Mouse (Mus musculus): Measurements from ENCODE around the gene Tbc1d30. TPM values are rescaled to one million over a fixed set of nuclear protein-coding genes. Genes with fewer than 3 reads are reported as not detected.

Tbc1d30 gene
- polyA plus RNA-seq, 1 experiment from 2014 or later, result 0.25 TPM

- DNase-seq (ENCODE audit: low spot score), result no peak
These were observed 36.9 kb downstream of the Tbc1d30 start for GRCm38 (mm10) chr10:121314186-121314585.

GRCm38 (mm10) chr10:121313049-121313448 is 38.0 kb downstream of the Tbc1d30 start:
- DNase-seq (ENCODE audit: low spot score), result no peak

DNA sequence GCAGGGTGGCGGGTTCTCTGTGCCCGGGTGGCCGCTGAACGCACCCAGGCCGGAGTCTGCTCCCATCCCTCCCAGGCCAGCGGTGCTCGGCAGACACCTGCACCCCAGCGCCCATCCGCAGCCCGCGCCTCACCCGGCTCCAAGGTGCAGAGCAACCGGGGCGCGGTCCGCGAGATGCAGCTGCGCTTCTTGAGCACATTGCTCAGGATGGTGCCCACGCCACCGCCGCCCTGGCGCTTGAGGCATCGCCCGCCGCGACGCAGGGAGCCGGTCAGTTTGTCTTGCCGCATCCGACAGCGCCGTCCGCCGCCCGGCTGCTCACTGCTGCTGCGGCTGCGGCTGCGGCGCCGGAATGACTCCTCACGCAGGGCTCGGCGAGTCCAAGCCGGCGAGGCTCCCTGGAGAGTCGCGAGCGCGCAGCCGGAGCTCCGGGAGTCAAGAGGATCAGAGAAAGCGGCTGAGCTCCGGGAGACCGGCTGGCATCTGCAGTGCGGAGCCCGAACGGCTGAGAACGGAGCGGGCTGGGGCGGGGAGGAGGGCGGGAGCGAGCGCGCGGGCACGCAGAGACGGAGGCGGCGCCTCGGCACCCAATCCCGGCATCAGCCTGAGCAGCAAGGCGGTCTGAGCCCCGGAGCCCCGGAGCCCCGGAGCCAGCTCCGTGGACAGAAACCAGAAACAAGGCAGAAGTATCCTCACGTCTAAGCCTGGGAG is 40.4 kb downstream of the Tbc1d30 start:
- peak; percentile 28 for DNase-seq (ENCODE audit: low spot score)

DNA sequence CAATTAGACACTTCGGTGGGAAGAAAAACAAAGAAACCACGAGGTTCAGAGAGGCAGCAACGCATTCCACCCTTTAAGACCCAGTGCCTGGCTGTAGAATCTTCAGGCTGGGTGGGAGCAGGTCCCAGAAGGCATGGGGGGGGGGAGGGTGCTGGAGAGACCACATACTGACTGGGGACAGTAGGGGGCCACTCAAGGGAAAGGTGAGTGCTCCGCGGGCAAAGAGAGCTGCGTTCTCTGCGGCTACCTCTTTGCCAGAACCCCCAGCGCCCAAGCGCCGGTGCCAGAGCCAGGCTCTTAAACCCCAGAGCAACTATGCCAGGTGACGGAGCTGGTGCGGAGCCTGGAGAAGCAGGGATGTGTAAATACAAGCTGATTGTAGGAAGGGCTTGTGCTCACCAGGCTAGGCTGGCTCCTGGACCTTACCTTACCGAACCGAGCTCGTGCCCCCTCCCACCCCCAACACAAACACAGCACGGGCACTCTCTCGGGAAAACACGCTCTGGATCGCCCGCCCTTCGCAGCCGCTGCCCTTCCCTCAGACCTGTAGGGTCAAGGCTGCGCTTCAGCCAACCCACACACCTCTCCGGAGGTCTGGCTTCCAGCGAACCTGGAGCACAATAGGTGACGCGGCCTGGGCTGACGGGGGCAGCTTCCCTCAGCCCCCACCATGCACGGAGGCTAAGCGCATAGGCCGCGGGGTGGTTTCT is 41.1 kb downstream of the Tbc1d30 start:
- no peak for DNase-seq (ENCODE audit: low spot score)

DNA sequence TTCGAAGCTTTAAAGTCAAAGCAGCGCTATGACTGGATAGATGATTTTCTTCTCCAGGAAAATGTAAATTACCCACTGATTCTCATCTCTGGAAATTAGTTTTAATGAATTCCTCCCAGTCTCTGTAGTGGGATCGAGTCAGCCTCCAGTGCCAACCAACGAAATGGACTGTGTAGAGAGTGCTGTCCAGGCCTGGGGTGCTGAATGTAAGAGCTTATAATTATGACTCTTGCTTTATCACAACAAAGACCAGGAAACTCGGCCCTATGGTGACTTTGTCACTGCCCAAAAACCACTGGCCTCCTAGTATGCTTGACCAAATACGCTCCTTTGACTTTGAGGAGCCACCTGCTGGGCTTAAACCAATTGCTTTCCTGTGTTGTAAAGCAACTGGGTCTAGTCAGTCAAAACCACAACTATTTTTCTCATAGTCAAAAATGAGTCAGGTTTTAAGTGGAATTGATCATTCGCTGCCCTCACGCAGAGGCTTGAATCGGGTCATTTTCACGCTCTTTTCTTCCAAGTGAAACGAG is 41.9 kb downstream of the Tbc1d30 start:
- no peak for DNase-seq (ENCODE audit: low spot score)

GRCm38 (mm10) chr10:121305441-121305840 is 45.6 kb downstream of the Tbc1d30 start:
- DNase-seq (ENCODE audit: low spot score), result no peak

DNA sequence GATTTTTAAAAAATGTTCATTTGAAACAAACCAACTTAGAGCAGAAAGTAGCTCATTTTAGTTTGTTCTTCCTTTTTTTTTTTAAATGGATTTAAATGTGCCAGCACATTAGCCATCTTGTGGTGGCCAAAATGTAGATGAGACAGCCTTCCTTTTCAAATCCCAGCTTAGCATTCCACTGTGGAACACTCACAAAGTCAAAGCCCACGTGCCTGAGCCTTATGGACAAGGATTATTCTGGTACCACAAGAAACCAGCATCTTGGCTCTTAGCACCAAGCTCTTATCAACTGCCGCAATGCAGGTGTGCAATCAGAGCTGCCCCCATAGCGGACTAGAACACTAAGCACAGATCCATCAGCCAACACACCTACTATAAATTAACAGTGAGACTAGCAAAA is 47.5 kb downstream of the Tbc1d30 start:
- no peak for DNase-seq (ENCODE audit: low spot score)

- no peak for DNase-seq (ENCODE audit: low spot score)
These were observed 49.2 kb downstream of the Tbc1d30 start for GRCm38 (mm10) chr10:121301868-121302267.

DNA sequence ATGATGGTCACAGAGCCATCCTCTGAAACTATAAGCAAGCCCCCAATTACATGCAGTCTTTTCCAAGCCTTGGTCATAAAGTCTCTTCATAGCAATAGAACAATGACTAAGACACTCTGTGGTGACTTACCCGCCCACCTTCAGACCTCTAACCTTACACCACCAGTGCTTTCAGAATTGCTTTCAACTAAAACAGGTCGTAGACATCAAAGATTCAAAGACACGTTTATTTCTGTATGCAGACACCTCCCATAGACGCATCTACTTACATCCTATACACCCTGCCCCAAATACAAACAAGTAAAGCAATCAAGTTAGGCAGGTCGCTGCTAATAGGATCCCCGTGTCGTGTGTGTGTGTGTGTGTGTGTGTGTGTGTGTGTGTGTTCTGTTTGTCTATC is 50.4 kb downstream of the Tbc1d30 start:
- DNase-seq (ENCODE audit: low spot score), result no peak

- DNase-seq (ENCODE audit: low spot score), result no peak
These were observed 53.9 kb downstream of the Tbc1d30 start for GRCm38 (mm10) chr10:121297054-121297701.

- no peak for DNase-seq (ENCODE audit: low spot score)
These were observed 56.6 kb downstream of the Tbc1d30 start for GRCm38 (mm10) chr10:121294471-121294870.

- no peak for DNase-seq (ENCODE audit: low spot score)
These were observed 57.2 kb downstream of the Tbc1d30 start for GRCm38 (mm10) chr10:121293829-121294228.

DNA sequence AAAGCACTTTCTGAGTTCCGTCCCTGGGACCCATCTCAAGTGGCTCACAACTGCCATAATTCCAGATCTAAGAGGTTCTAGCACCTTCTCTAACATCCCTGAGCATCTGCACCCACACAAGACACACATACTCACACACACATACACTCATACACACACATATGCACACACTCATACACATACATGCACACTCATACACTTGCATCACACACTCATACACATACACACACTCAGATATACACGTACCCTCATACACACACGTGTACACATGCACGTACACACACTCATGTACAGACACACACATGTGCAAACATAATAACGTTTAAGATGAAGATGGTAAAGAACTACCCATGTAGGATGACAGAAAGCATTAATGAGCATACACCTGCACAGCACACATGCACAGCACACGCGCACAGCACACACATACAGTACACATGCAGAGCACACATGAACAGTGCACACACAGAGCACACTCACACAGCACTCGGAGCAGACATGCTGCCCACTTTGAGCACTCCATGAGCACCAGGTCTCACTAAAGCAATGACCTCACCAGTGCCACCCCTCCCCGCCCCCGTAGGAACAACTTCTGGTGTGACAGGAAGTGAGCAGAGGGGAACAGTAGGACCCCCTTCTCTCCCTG is 59.7 kb downstream of the Tbc1d30 start:
- DNase-seq (ENCODE audit: low spot score), result no peak

GRCm38 (mm10) chr10:121290682-121291078 is 60.4 kb downstream of the Tbc1d30 start:
- no peak for DNase-seq (ENCODE audit: low spot score)

DNA sequence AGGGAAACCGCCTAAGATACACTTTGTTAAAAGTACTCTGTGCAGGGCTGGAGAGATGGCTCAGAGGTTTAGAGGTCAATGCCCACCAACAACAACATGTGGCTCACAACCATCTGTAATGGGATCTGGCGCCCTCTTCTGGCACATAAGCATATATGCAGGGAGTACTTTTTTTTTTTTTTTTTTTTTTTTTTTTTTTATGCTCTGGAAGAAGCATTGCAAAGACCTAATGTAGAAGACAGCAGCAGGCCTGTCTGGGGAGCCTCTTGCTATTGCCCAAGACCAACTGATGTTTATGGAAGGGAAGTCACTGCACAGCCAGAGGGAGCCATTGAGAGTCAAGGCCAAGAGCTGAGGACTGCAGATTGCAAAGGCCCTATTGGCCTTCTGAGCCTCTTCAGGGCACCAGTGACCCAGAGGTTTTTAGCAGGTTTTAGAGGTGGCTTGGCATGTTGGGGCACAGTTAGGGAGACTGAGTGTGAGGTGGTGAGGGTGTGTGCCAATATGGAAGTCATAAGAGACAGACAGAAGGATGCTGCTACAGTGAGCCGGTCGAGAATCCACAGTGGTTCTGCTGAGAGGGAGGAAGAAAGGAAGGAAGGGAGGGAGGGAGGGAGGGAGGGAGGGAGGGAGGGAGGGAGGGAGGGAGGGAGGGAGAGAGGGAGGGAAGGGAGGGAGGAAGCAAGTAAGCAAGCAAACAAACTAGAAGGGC is 61.0 kb downstream of the Tbc1d30 start:
- DNase-seq (ENCODE audit: low spot score), result peak; percentile 42

GRCm38 (mm10) chr10:121282926-121283325 is 68.2 kb downstream of the Tbc1d30 start:
- DNase-seq (ENCODE audit: low spot score), result no peak

- DNase-seq (ENCODE audit: low spot score), result peak; percentile 76
These were observed 68.6 kb downstream of the Tbc1d30 start for GRCm38 (mm10) chr10:121282436-121282835.

GRCm38 (mm10) chr10:121280943-121281342 is 70.1 kb downstream of the Tbc1d30 start:
- no peak for DNase-seq (ENCODE audit: low spot score)

- no peak for DNase-seq (ENCODE audit: low spot score)
These were observed 74.0 kb downstream of the Tbc1d30 start for GRCm38 (mm10) chr10:121277022-121277471.

GRCm38 (mm10) chr10:121274964-121275363 is 76.1 kb downstream of the Tbc1d30 start:
- DNase-seq (ENCODE audit: low spot score), result no peak

DNA sequence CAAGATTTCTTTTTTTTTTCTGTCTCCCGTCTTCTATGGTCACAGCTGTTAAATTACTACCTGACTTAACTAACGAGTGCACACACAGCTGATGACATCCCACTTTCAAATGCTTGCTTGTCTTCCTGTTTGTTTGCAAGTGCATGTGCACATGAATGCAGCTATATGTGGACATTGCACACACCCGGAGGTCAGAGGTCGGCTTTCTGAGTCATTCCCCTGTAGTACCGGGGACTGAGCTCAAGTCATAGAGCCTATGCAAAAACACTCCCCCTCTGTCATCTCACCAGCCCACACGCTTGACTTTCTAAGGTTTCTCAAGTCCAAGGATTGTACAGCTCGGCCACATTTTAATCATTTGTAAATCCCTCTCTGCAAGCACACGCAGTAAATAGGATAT is 80.1 kb downstream of the Tbc1d30 start:
- DNase-seq (ENCODE audit: low spot score), result no peak

Measured in thymus, postnatal 0 days (tissue).